Mouse (Mus musculus) Patski (cell line): ENCODE data around the gene Agrn. TPM values are rescaled to one million over a fixed set of nuclear protein-coding genes. Genes with fewer than 3 reads are reported as not detected.
"Not testable (repeated sequence)": the region's sequence is repeated elsewhere in the genome, so short reads cannot be mapped to it uniquely, and the experiment has no call there.

Experiments
- ATAC-seq: fragments of 100-300 bp; one replicate; pipeline ENCODE4 v1.8.0; 2021
- CTCF ChIA-PET: fragments of 350-600 bp; sonication (Branson Sonifier 250); formaldehyde crosslinking; loops from one replicate; lab custom pipeline; 2022; ENCODE audit warnings: inconsistent platforms; lab: Charles Lee
- POLR2A ChIA-PET: fragments of 350-600 bp; sonication (Branson Sonifier 250); formaldehyde crosslinking; loops from one replicate; lab custom pipeline; 2022; ENCODE audit warnings: antibody characterized with exemption, inconsistent platforms; lab: Charles Lee
- DNase-seq: peaks from one replicate; pipeline ENCODE4 v3.0.0-alpha.2; 2011; ENCODE audit warnings: low read depth, low spot score
- H3K27me3 ChIP-seq: fragments of 371-371 bp; one replicate; pipeline ENCODE4 v1.5.1; 2021
- CTCF ChIP-seq: fragments of 100-300 bp; IDR thresholded peaks from one replicate; pipeline ENCODE4 v1.5.1; 2021
- in situ Hi-C: fragments of 300-500 bp; cut with MboI; formaldehyde crosslinking; loops from 3 replicates; pipeline ENCODE4 v1.11.1; 2018; ENCODE audit warnings: low pct_unique_long_range_greater_than_20kb, mixed read lengths
- polyA plus RNA-seq: library from polyadenylated mRNA; unstranded; gene quantifications from one replicate; pipeline ENCODE4 v1.2.3, GENCODE M21; 2021

Agrn gene
- polyA plus RNA-seq, 1 experiment from 2014 or later: 166 TPM

DNA sequence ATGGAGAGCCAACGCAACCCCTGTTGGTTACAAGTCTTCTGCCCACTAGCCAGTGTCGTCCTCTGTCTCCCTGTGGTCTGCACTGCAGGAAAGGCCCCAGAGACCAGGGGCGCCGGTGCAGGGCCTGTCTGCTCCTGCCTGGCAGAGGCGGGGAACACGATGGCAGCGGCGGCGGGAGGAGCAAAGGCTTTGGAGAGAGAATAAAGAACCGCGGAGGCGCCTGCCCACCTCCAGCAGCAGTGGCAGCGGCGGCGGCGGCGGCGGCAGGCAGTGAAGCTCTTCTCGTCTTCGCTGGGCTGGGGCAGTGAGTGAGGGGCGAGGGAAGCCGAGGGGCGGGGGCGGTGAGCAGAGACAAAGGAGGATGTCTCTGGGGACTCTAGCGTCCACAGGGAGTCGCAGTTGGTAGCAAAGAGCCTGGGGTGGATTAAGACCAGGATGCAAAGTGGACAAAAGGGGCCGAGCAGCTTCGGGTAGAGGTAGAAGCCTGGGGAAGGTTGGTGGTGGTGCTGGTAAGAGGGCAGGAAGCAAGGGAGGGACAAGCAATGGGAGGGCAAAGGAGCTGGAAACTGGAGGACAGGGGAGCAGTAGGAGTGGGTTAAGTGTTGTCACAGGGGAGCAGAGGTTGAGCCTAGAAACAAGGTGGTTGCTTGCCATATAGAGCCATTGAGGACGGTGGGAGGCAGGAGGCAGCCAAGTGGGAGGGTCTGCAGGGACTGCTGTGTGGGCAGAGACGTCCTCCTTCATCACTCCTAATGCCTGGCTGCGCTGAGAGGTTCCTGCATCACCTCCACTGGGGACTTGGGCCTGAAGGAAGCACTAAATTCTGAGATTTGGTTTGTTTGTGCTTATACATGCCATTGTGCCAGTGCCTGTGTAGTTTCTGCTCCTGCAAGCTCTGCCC is 11.1 kb downstream of the Agrn start:
- in situ Hi-C loops: no loop called here
- CTCF ChIA-PET: no interaction called here
- POLR2A ChIA-PET: no interaction called here
- no peak for TF ChIP-seq CTCF
- DNase-seq (no peak), ATAC-seq (no peak)
- no peaks in the 10 kb centered on the region for H3K27me3 ChIP-seq

DNA sequence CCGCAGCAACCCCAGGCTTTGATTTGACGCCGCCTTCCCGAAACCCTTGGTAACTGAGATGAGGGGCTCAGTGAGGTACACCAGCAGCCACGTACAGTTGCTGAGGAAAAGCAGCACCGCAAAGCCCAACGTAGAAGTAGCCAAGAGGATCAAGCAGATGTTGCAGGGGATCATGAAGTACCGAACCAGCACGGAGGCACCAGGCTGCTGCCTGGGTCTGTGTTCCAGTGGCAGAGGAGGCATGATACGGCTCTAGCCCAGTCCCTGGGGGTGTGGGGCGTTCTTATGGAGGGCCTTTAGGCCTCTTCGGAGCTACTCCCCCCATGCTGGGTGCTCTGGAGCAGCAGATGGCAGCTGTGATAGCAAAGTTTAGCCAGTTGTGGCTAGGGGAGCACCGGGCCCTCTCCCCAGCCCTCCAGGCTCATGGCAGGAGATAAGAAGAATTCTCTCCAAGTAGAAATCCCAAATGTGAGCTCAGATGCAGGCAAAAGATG is 11.8 kb downstream of the Agrn start:
- in situ Hi-C loops: no loop called here
- H3K27me3 ChIP-seq: no peaks in the 10 kb centered on the region
- ATAC-seq (no peak), DNase-seq (no peak)
- ChIA-PET CTCF (no interaction called here), POLR2A (interaction anchor here (1.0 kb wide), 1 partner anchor 10 kb away, joined by 3 read pairs; no protein-coding TSS in a partner anchor)
- TF ChIP-seq CTCF: no peak

- DNase-seq (no peak), ATAC-seq (no peak)
- H3K27me3 ChIP-seq: no peaks in the 10 kb centered on the region
- ChIA-PET POLR2A (interaction anchor here (1.0 kb wide), 1 partner anchor 8 kb away, joined by 3 read pairs; no protein-coding TSS in a partner anchor), CTCF (no interaction called here)
- TF ChIP-seq CTCF: no peak
- in situ Hi-C loops: no loop called here
Observed at GRCm38 (mm10) chr4:156184291-156184954, 12.9 kb downstream of the Agrn start.

DNA sequence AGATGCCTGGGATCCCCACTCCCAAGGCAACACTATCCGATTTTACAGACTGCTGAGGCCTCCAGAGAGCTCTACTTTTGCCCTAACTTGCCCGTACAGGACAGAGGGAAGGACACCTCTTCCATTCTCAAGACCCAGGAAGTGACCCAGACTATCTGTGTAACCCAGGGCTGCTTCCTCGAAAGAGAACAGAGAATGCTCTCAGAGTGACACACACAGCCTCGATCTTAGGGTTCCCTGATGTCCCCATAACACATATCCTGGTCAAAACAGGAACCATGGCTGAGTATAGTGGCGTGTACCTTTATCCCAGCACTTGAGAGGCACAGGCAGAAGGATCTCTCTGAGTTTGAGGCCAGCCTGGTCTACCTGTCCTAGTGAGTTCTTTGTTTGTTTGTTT is 13.5 kb downstream of the Agrn start:
- in situ Hi-C loops: no loop called here
- TF ChIP-seq CTCF: no peak
- ChIA-PET CTCF (no interaction called here), POLR2A (no interaction called here)
- DNase-seq (no peak), ATAC-seq (no peak)
- no peaks in the 10 kb centered on the region for H3K27me3 ChIP-seq

DNA sequence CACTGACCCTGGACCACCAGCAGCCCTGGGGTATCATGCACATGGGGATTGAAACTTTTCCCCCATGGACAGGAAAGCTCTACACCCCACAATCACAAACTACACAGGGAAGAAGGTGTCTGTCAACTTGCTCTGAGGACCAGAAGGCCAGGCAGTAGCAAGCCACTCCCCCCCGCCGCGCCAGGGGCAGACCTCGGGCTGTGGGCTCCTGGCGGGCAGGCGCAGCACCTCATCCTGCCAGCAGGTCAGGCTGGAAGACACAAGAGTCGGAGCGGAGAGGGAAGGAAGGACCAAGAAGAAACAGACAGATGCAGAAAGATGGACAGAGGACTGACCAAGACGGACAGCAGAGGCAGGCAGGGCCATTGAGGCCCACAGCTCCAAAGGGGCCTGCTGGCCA is 19.7 kb downstream of the Agrn start:
- in situ Hi-C loops: no loop called here
- ATAC-seq: no peak
- CTCF ChIA-PET: no interaction called here

DNA sequence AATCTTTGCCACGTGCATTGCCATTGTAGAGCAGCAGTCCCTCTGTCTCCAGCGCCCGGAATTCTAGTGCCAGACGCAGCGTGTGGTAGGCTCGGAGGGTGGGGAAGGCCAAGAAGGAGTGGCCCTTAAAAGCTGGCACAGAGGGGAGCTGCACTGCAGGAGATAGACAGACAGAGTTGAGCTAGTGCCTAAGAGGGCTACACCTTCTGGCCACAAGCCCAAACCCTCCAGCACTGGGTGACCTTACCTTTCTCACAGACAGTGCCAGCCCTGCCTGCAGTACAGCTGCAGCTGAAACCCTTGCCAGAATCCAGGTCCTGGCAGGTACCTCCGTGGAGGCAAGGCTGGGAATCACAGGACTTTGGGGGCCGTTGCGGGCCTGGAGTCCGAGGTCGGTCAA is 25.5 kb downstream of the Agrn start:
- no peak for DNase-seq
- ChIA-PET CTCF (no interaction called here), POLR2A (no interaction called here)
- in situ Hi-C loops: no loop called here
- no peaks in the 10 kb centered on the region for H3K27me3 ChIP-seq
- no peak for TF ChIP-seq CTCF
- no peak for ATAC-seq

More for the DNA sequence above, 19.7 kb downstream of the Agrn start:
- POLR2A ChIA-PET: no interaction called here
- no peaks in the 10 kb centered on the region for H3K27me3 ChIP-seq
- DNase-seq: no peak
- no peak for TF ChIP-seq CTCF

GRCm38 (mm10) chr4:156169129-156169528 is 28.2 kb downstream of the Agrn start:
- POLR2A ChIA-PET: no interaction called here
- in situ Hi-C loops: no loop called here
- DNase-seq (no peak), ATAC-seq (no peak)
- TF ChIP-seq CTCF: no peak
- CTCF ChIA-PET: no interaction called here
- H3K27me3 ChIP-seq: no peaks in the 10 kb centered on the region

- no peak for DNase-seq
- no peaks in the 10 kb centered on the region for H3K27me3 ChIP-seq
- ATAC-seq: no peak
- ChIA-PET CTCF (no interaction called here), POLR2A (no interaction called here)
- TF ChIP-seq CTCF: no peak
- in situ Hi-C loops: no loop called here
Observed at GRCm38 (mm10) chr4:156168611-156169010, 28.7 kb downstream of the Agrn start.

DNA sequence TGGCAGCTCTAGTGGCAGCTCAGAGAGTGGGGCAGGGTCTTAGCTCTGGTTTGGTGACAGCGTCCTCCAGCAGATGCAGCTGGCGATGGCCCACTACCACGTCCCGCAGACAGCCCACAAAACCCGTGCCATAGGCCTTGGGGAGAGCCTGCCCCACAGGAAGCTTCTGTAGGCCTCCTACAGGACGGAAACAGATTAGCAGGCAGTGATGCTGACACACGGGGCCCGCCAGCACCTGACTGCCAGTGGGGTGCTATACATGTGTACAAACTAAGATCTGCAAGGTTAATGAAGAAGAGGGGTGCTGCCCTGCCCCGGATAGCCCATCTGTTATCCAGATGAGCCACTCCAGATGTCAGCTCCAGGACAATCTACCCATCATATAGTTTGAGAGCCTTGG is 30.8 kb downstream of the Agrn start:
- TF ChIP-seq CTCF: no peak
- in situ Hi-C loops: no loop called here
- CTCF ChIA-PET: no interaction called here
- POLR2A ChIA-PET: no interaction called here
- ATAC-seq (no peak), DNase-seq (no peak)
- H3K27me3 ChIP-seq: no peaks in the 10 kb centered on the region

- DNase-seq (no peak), ATAC-seq (no peak)
- ChIA-PET CTCF (no interaction called here), POLR2A (no interaction called here)
- in situ Hi-C loops: no loop called here
- no peak for TF ChIP-seq CTCF
- H3K27me3 ChIP-seq: no peaks in the 10 kb centered on the region
Observed at GRCm38 (mm10) chr4:156154771-156155170, 42.5 kb downstream of the Agrn start.

- DNase-seq, H3K27me3 ChIP-seq, ATAC-seq, CTCF ChIA-PET, in situ Hi-C loops, POLR2A ChIA-PET: not testable (repeated sequence)
Observed at GRCm38 (mm10) chr4:156150887-156151286, 46.4 kb downstream of the Agrn start.
